Mouse (Mus musculus): ENCODE results near the gene Pnn. TPM values are rescaled to one million over a fixed set of nuclear protein-coding genes. Genes with fewer than 3 reads are reported as not detected.

Gene Pnn
- polyA plus RNA-seq, 2 experiments from 2014 or later: 98.9 to 160 TPM

- no peak for ATAC-seq
Measured at GRCm38 (mm10) chr12:59076996-59077395, 10.3 kb downstream of the Pnn start.

GRCm38 (mm10) chr12:59077883-59078282, 11.2 kb downstream of the Pnn start:
- ATAC-seq: no peak

- ATAC-seq: no peak
Measured at GRCm38 (mm10) chr12:59080461-59080860, 13.8 kb downstream of the Pnn start.

GRCm38 (mm10) chr12:59084446-59084845, 17.8 kb downstream of the Pnn start:
- ATAC-seq: no peak

GRCm38 (mm10) chr12:59086171-59086570, 19.5 kb downstream of the Pnn start:
- ATAC-seq: no peak

- no peak for ATAC-seq
Measured at GRCm38 (mm10) chr12:59093543-59093942, 26.9 kb downstream of the Pnn start.

GRCm38 (mm10) chr12:59095104-59096025, 28.7 kb downstream of the Pnn start, which contains the start of gene Mia2:
Mia2 (plus strand) TSS chr12:59095799.
- ATAC-seq: no peak

- ATAC-seq: no peak
Measured at GRCm38 (mm10) chr12:59104771-59105170, 38.1 kb downstream of the Pnn start.

- ATAC-seq: no peak
Measured at GRCm38 (mm10) chr12:59105914-59106313, 39.2 kb downstream of the Pnn start.

GRCm38 (mm10) chr12:59106491-59106890, 39.8 kb downstream of the Pnn start:
- ATAC-seq: no peak

- no peak for ATAC-seq
Measured at GRCm38 (mm10) chr12:59107926-59108325, 41.2 kb downstream of the Pnn start.

GRCm38 (mm10) chr12:59117184-59117583, 50.5 kb downstream of the Pnn start:
- ATAC-seq: no peak

Other genes starting within 250 kb of the Pnn start
- 10 to 100 TPM; 28.5 to 38.4 TPM for gene Sec23a, start 54.9 kb upstream of the Pnn start, polyA plus RNA-seq (2017; shearing (Covaris generic))
- gene Gemin2, start 53.5 kb upstream of the Pnn start, polyA plus RNA-seq (2017; shearing (Covaris generic)): 10 to 100 TPM; 34.5 to 48.8 TPM
- 100 to 1,000 TPM in 1 of 2 experiments, 10 to 100 TPM in 1; 96.8 to 122 TPM for gene Trappc6b, start 5.4 kb upstream of the Pnn start, polyA plus RNA-seq (2017; shearing (Covaris generic))
- 10 to 100 TPM; 28.9 to 38.7 TPM for gene Mia2, start 28.9 kb downstream of the Pnn start, polyA plus RNA-seq (2017; shearing (Covaris generic))
- gene Fbxo33, start 152.8 kb downstream of the Pnn start, polyA plus RNA-seq (2017; shearing (Covaris generic)): 10 to 100 TPM; 13.9 to 19.5 TPM